Mouse (Mus musculus) hindbrain, embryonic 14.5 days (tissue): ENCODE measurements around the gene Ccnd3. TPM values are rescaled to one million over a fixed set of nuclear protein-coding genes. Genes with fewer than 3 reads are reported as not detected.

ENCODE experiments used
- ATAC-seq: fragments of 200-750 bp; cut with Nextera tagmentation; 2 replicates; pipeline ENCODE4 v1.8.0; 2017; ENCODE audit warnings: moderate number of reproducible peaks, mild to moderate bottlenecking, moderate TSS enrichment, moderate library complexity; ENCODE audit not compliant: low FRiP score
- DNase-seq: peaks from one replicate; pipeline ENCODE4 v3.0.0-alpha.2; 2015; ENCODE audit warnings: low spot score
- H3K27ac ChIP-seq: fragments of 300-500 bp; sonication (generic); 2 replicates; pipeline ENCODE4 v1.5.1; 2014; ENCODE audit warnings: mild to moderate bottlenecking, moderate library complexity
- H3K27me3 ChIP-seq: fragments of 300-500 bp; sonication (generic); 2 replicates; pipeline ENCODE4 v1.6.1; 2014; ENCODE audit warnings: mild to moderate bottlenecking, low read length, mixed read lengths; ENCODE audit not compliant: control insufficient read depth, insufficient read depth
- H3K36me3 ChIP-seq: fragments of 300-500 bp; sonication (generic); replicated peaks from 2 replicates; pipeline ENCODE4 v1.6.1; 2014; ENCODE audit not compliant: control insufficient read depth, insufficient read depth
- H3K4me1 ChIP-seq: fragments of 300-500 bp; sonication (generic); replicated peaks from 2 replicates; pipeline ENCODE4 v1.6.1; 2014; ENCODE audit warnings: antibody characterized with exemption, low read length, mixed read lengths; ENCODE audit not compliant: control insufficient read depth, insufficient read depth
- H3K4me2 ChIP-seq: fragments of 300-500 bp; sonication (generic); replicated peaks from 2 replicates; pipeline ENCODE4 v1.6.1; 2014; ENCODE audit warnings: mild to moderate bottlenecking, moderate library complexity
- H3K4me3 ChIP-seq: fragments of 300-500 bp; sonication (generic); replicated peaks from 2 replicates; pipeline ENCODE4 v1.5.1; 2014; ENCODE audit warnings: mild to moderate bottlenecking, low read length
- H3K9ac ChIP-seq: fragments of 300-500 bp; sonication (generic); 2 replicates; pipeline ENCODE4 v1.6.1; 2014
- H3K9me3 ChIP-seq: fragments of 300-500 bp; sonication (generic); 2 replicates; pipeline ENCODE4 v1.6.1; 2016; ENCODE audit warnings: low read length; ENCODE audit not compliant: control insufficient read depth
- WGBS: fragments of 180-500 bp; shearing (Covaris S2); extraction: QIAGEN DNeasy Blood & Tissue Kit; methylation state at CpG from one replicate; pipeline ENCODE4 v1.1.7; 2014; 5-methylcytosine and 5-hydroxymethylcytosine counted together
- polyA plus RNA-seq: library from polyadenylated mRNA; unstranded; fragments of >200 nt; fragmentation: Nextera tagmentation; extraction: Ambion mirVana; gene quantifications from 2 replicates; pipeline ENCODE4 v1.2.1, GENCODE M21; 2014

Ccnd3 gene
- polyA plus RNA-seq, 1 experiment from 2014 or later = 80.3 TPM

- H3K36me3 ChIP-seq = no peaks in the 10 kb centered on the region
- H3K27me3 ChIP-seq = peaks cover 29% of the 10 kb centered on the region
- WGBS = 43% methylated on average over 9 of the region's 9 CpGs
- no peaks in the 10 kb centered on the region for H3K9me3 ChIP-seq
- no peak overlapping the region for H3K9ac ChIP-seq
- no peaks in the 10 kb centered on the region for H3K4me1 ChIP-seq
- no peak overlapping the region for H3K4me2 ChIP-seq
- no peak for ATAC-seq
- no peak overlapping the region for H3K4me3 ChIP-seq
- no peak overlapping the region for H3K27ac ChIP-seq
- no peak for DNase-seq
These were observed 38.6 kb upstream of the Ccnd3 start for GRCm38 (mm10) chr17:47466284-47466683.

DNA sequence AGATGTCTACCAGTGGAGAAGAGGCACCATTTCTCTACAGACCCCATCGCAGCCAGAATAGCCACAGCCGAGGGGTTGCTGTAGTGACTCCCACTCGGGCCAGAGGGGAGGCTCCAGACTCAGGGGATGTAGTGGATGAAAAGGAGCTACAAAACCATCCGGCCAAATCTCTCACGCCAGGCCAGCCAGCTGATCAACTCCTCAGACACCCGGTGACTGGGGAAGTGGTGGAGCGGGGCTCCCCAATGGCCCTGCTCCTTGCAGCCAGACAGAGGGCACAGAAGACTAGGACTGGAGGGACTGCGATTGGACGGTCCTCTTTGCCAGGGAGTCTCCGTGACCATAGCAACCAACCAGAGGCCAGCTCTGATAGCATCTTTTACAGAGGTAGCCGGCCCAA is 37.2 kb upstream of the Ccnd3 start:
- H3K4me3 ChIP-seq = no peak overlapping the region
- no peaks in the 10 kb centered on the region for H3K4me1 ChIP-seq
- H3K9me3 ChIP-seq = no peaks in the 10 kb centered on the region
- no peak overlapping the region for H3K9ac ChIP-seq
- no peak for DNase-seq
- ATAC-seq = no peak
- H3K4me2 ChIP-seq = no peak overlapping the region
- 56% methylated on average over 11 of the region's 11 CpGs for WGBS
- peaks cover 29% of the 10 kb centered on the region for H3K27me3 ChIP-seq
- no peak overlapping the region for H3K27ac ChIP-seq
- no peaks in the 10 kb centered on the region for H3K36me3 ChIP-seq

- DNase-seq (no peak), ATAC-seq (no peak)
- Histone ChIP-seq H3K4me3 (no peak overlapping the region; the same call in 1 of the 2 replicates), H3K4me1 (no peaks in the 10 kb centered on the region), H3K27me3 (peaks cover 29% of the 10 kb centered on the region), H3K27ac (no peak overlapping the region), H3K36me3 (no peaks in the 10 kb centered on the region), H3K9ac (no peak overlapping the region), H3K9me3 (no peaks in the 10 kb centered on the region), H3K4me2 (0 out of 2 replicates have a peak overlapping the region, but pooled peaks have one; percentile 8)
- WGBS = 11% methylated on average over 14 of the region's 14 CpGs
These were observed 36.8 kb upstream of the Ccnd3 start for GRCm38 (mm10) chr17:47468063-47468462.

DNA sequence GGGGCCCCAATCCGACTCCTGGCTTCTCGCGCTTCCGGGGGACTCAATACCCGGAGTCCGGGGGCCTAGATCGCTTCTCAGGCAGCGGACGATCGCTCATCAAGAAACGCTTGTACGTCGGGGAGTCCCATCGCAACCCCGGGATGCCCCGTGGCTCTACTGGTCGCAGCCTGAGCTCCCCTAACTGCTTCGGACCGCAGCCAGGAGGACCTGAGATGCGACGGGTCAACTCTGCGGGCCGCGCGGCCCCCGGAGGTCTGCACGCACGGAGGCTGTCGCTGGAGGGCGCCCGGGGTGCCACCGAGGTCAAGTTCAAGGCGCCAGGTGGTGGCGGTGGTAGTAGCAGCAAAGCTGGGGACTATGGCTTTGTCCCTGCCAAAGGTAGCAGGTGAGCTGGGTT is 36.4 kb upstream of the Ccnd3 start:
- Histone ChIP-seq H3K9ac (no peak overlapping the region), H3K9me3 (no peaks in the 10 kb centered on the region), H3K27me3 (peaks cover 29% of the 10 kb centered on the region), H3K4me3 (no peak overlapping the region; the same call in 1 of the 2 replicates), H3K4me1 (no peaks in the 10 kb centered on the region), H3K27ac (no peak overlapping the region), H3K36me3 (no peaks in the 10 kb centered on the region), H3K4me2 (0 out of 2 replicates have a peak overlapping the region, but pooled peaks have one; percentile 8)
- ATAC-seq = no peak
- 6% methylated on average over 34 of the region's 34 CpGs for WGBS
- DNase-seq = no peak

DNA sequence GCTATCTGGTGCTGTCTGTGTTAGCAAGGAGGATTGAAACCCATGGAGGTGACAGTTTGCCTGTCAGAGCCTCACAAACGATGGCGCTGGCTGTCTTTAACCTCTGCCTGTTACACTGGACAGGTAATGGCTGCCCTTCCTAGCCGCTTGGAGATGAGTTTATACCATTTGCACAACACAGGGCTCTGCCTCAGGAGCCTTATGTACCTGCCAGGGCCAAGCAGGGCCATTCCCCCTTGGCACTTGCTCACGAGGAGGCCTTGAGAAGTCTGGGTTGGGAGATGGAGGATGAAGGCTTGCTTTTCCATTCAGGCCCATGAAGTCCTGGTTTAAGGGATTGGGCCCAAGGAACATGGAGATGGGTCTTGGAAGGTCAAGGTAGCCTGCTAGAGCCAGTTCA is 35.2 kb upstream of the Ccnd3 start:
- no peaks in the 10 kb centered on the region for H3K36me3 ChIP-seq
- no peaks in the 10 kb centered on the region for H3K9me3 ChIP-seq
- ATAC-seq (no peak), DNase-seq (no peak)
- no peak overlapping the region for H3K27ac ChIP-seq
- peaks cover 29% of the 10 kb centered on the region for H3K27me3 ChIP-seq
- no peak overlapping the region for H3K4me2 ChIP-seq
- H3K4me3 ChIP-seq = no peak overlapping the region
- 85% methylated on average over 4 of the region's 4 CpGs for WGBS
- no peaks in the 10 kb centered on the region for H3K4me1 ChIP-seq
- no peak overlapping the region for H3K9ac ChIP-seq

DNA sequence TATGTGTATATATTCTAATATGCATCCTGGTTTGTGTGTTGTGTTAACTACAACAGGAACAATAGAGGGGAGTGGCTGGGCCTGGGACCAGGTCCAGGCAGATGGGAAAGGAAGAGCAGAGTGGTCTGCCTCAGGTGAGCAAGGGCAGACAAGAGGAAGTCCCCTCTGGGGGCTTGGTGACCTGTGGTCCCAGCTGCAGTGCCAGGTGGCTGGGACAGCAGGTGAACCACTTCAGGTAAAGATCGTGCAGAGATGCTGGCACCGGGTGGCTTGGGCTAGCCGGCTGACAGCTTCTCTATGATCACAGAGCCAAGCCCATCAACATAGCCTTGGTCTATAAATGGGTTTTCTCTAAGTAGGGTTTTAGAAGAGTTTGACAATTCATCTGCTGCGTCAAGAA is 34.7 kb upstream of the Ccnd3 start:
- Histone ChIP-seq H3K4me3 (no peak overlapping the region), H3K9ac (no peak overlapping the region), H3K27ac (no peak overlapping the region), H3K4me2 (no peak overlapping the region), H3K36me3 (no peaks in the 10 kb centered on the region), H3K27me3 (peaks cover 29% of the 10 kb centered on the region), H3K9me3 (no peaks in the 10 kb centered on the region), H3K4me1 (no peaks in the 10 kb centered on the region)
- DNase-seq (no peak), ATAC-seq (no peak)
- 93% methylated on average over 4 of the region's 4 CpGs for WGBS

DNA sequence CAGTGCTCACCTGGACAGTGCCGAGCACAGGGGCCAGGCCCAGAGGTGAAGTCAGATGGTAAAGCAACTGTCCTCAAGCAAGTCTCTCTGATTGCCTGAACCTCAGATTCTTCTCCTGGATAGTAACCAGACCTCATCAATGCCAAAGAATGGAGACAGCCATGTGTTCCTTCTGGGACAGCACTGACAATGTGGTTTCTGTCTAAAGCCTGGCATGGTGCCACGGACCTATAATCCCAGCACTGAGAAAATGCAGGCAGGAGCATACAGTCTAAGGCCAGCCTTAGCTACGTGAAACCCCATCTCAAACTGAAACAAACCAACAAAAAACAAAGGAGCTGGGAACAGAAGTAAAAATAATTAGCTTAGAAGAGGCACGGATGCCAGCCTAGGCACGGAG is 34.2 kb upstream of the Ccnd3 start:
- DNase-seq (peak; percentile 52), ATAC-seq (no peak)
- no peak overlapping the region for H3K9ac ChIP-seq
- no peaks in the 10 kb centered on the region for H3K4me1 ChIP-seq
- H3K9me3 ChIP-seq = no peaks in the 10 kb centered on the region
- no peaks in the 10 kb centered on the region for H3K36me3 ChIP-seq
- H3K4me3 ChIP-seq = no peak overlapping the region
- H3K27me3 ChIP-seq = peaks cover 29% of the 10 kb centered on the region
- no peak overlapping the region for H3K27ac ChIP-seq
- H3K4me2 ChIP-seq = no peak overlapping the region
- WGBS = 69% methylated on average over 5 of the region's 5 CpGs

DNA sequence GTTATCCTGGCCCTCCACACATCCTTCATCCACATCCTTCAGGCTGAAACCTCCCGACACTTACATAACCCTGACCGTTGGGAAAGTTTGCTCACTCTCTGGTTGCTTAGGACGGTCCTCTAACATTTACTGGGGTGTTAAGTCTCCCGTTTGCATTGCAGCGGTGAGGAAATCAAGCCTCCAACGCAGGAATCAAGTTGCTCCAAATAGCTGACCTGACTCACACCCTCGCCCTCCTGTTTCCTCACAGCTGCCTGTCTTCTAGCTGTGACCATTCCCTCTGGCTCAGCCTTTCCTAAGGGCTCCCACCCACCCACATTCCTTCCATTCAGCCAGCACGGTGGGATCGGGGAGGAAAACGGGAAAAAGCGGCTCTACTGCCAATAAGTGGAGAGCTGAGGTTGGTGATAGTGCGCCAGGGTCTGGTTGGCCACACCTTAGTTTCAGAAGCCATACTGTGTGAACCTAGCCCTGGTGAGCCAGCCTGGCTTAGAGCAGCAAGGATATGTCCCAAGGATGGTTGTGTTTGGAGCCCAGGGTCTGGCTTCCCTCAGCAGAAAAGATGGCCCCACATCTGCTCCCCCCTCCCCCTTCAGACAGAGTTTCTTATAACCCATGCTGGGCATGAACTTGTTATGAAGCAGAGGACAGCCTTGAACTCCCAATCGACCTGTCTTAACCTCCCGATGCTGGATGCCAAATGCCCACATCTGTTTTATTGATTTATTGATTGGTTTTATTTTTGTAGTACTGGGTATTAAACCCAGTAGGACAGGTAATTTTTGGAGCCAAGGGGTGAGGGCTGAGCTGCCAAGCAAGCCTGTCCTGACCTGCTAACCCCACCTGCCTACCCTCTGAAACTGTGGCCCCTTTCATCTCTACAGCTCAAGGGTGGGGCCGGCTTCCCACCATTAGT is 32.2 kb upstream of the Ccnd3 start:
- peaks cover 17% of the 10 kb centered on the region for H3K27me3 ChIP-seq
- no peak overlapping the region for H3K9ac ChIP-seq
- H3K4me1 ChIP-seq = no peaks in the 10 kb centered on the region
- H3K27ac ChIP-seq = no peak overlapping the region
- H3K4me3 ChIP-seq = no peak overlapping the region
- H3K4me2 ChIP-seq = no peak overlapping the region
- 51% methylated on average over 15 of the region's 15 CpGs for WGBS
- ATAC-seq = no peak
- H3K36me3 ChIP-seq = no peaks in the 10 kb centered on the region
- H3K9me3 ChIP-seq = no peaks in the 10 kb centered on the region
- no peak for DNase-seq

GRCm38 (mm10) chr17:47473434-47473974 is 31.3 kb upstream of the Ccnd3 start:
- H3K27me3 ChIP-seq = peaks cover 9% of the 10 kb centered on the region; the same call in 1 of the 2 replicates
- 18% methylated on average over 8 of the region's 8 CpGs for WGBS
- no peak for ATAC-seq

More at GRCm38 (mm10) chr17:47473434-47473974, 31.3 kb upstream of the Ccnd3 start:
- DNase-seq = peak; percentile 38
- H3K4me2 ChIP-seq = no peak overlapping the region
- H3K9me3 ChIP-seq = no peaks in the 10 kb centered on the region
- no peaks in the 10 kb centered on the region for H3K4me1 ChIP-seq
- no peak overlapping the region for H3K9ac ChIP-seq
- H3K4me3 ChIP-seq = no peak overlapping the region
- H3K36me3 ChIP-seq = no peaks in the 10 kb centered on the region
- H3K27ac ChIP-seq = no peak overlapping the region
